Mouse (Mus musculus) limb, embryonic 10.5 days (tissue): ENCODE measurements around the gene Fgfr2. TPM values are rescaled to one million over a fixed set of nuclear protein-coding genes. Genes with fewer than 3 reads are reported as not detected.

ENCODE experiments used
- DNase-seq: peaks from one replicate; pipeline ENCODE4 v3.0.0-alpha.2; 2017; ENCODE audit warnings: low spot score
- H3K27ac ChIP-seq: fragments of 300-500 bp; sonication (generic); 2 replicates; pipeline ENCODE4 v1.5.1; 2016; ENCODE audit warnings: mild to moderate bottlenecking
- H3K27me3 ChIP-seq: fragments of 300-500 bp; sonication (generic); 2 replicates; pipeline ENCODE4 v1.6.1; 2016; ENCODE audit warnings: low read depth, mild to moderate bottlenecking; ENCODE audit not compliant: poor library complexity, severe bottlenecking
- H3K36me3 ChIP-seq: fragments of 300-500 bp; sonication (generic); 2 replicates; pipeline ENCODE4 v1.6.1; 2016; ENCODE audit warnings: mild to moderate bottlenecking, moderate library complexity
- H3K4me1 ChIP-seq: fragments of 300-500 bp; sonication (generic); 2 replicates; pipeline ENCODE4 v1.6.1; 2016
- H3K4me3 ChIP-seq: fragments of 300-500 bp; sonication (generic); 2 replicates; pipeline ENCODE4 v1.5.1; 2016; ENCODE audit warnings: mild to moderate bottlenecking, moderate library complexity
- H3K9me3 ChIP-seq: fragments of 300-500 bp; sonication (generic); replicated peaks from 2 replicates; pipeline ENCODE4 v1.6.1; 2016; ENCODE audit warnings: mild to moderate bottlenecking
- WGBS: fragments of 180-500 bp; shearing (Covaris S2); methylation state at CpG from one replicate; pipeline ENCODE4 v1.1.7; 2016; 5-methylcytosine and 5-hydroxymethylcytosine counted together
- polyA plus RNA-seq: library from polyadenylated mRNA; unstranded; fragments of >200 nt; fragmentation: Nextera tagmentation; extraction: Ambion mirVana; gene quantifications from 2 replicates; pipeline ENCODE4 v1.2.1, GENCODE M21; 2016

Fgfr2 gene
- polyA plus RNA-seq, 1 experiment from 2014 or later, result 64.4 TPM

- Histone ChIP-seq H3K27ac (no peak overlapping the region), H3K27me3 (no peaks in the 10 kb centered on the region), H3K4me1 (peaks cover 41% of the 10 kb centered on the region), H3K4me3 (no peak overlapping the region), H3K9me3 (no peaks in the 10 kb centered on the region), H3K36me3 (no peaks in the 10 kb centered on the region)
- no peak for DNase-seq
- WGBS, result 67% methylated on average over 6 of the region's 6 CpGs
Measured at GRCm38 (mm10) chr7:132349075-132349572, 774.0 kb downstream of the Fgfr2 start.

GRCm38 (mm10) chr7:132347273-132348045 lies 775.7 kb downstream of the Fgfr2 start:
- Histone ChIP-seq H3K9me3 (no peaks in the 10 kb centered on the region), H3K4me3 (no peak overlapping the region), H3K36me3 (no peaks in the 10 kb centered on the region), H3K4me1 (peaks cover 36% of the 10 kb centered on the region), H3K27me3 (no peaks in the 10 kb centered on the region), H3K27ac (no peak overlapping the region)
- DNase-seq, result no peak
- 83% methylated on average over 9 of the region's 9 CpGs for WGBS

GRCm38 (mm10) chr7:132345526-132346070 lies 777.6 kb downstream of the Fgfr2 start:
- Histone ChIP-seq H3K4me3 (no peak overlapping the region), H3K9me3 (no peaks in the 10 kb centered on the region), H3K36me3 (no peaks in the 10 kb centered on the region), H3K27me3 (no peaks in the 10 kb centered on the region), H3K27ac (no peak overlapping the region), H3K4me1 (peaks cover 25% of the 10 kb centered on the region)
- no peak for DNase-seq
- 80% methylated on average over 5 of the region's 5 CpGs for WGBS

- Histone ChIP-seq H3K4me3 (no peak overlapping the region), H3K27me3 (no peaks in the 10 kb centered on the region), H3K27ac (no peak overlapping the region), H3K9me3 (no peaks in the 10 kb centered on the region), H3K4me1 (peaks cover 15% of the 10 kb centered on the region), H3K36me3 (no peaks in the 10 kb centered on the region)
- WGBS, result 56% methylated on average over 4 of the region's 4 CpGs
- DNase-seq, result no peak
Measured at GRCm38 (mm10) chr7:132344606-132345005, 778.5 kb downstream of the Fgfr2 start.

- 89% methylated on average over 2 of the region's 2 CpGs for WGBS
- Histone ChIP-seq H3K4me3 (no peak overlapping the region), H3K4me1 (peaks cover 18% of the 10 kb centered on the region), H3K27ac (no peak overlapping the region), H3K9me3 (no peaks in the 10 kb centered on the region), H3K27me3 (no peaks in the 10 kb centered on the region), H3K36me3 (no peaks in the 10 kb centered on the region)
- no peak for DNase-seq
Measured at GRCm38 (mm10) chr7:132343900-132344299, 779.2 kb downstream of the Fgfr2 start.

GRCm38 (mm10) chr7:132343146-132343545 lies 780.0 kb downstream of the Fgfr2 start:
- Histone ChIP-seq H3K4me1 (peaks cover 26% of the 10 kb centered on the region), H3K36me3 (no peaks in the 10 kb centered on the region), H3K27me3 (no peaks in the 10 kb centered on the region), H3K9me3 (no peaks in the 10 kb centered on the region), H3K4me3 (no peak overlapping the region), H3K27ac (no peak overlapping the region)
- no peak for DNase-seq
- WGBS, result 91% methylated on average over 2 of the region's 2 CpGs

- DNase-seq, result no peak
- H3K4me3 ChIP-seq, result no peak overlapping the region
Measured at GRCm38 (mm10) chr7:132339041-132339839, 783.9 kb downstream of the Fgfr2 start.

GRCm38 (mm10) chr7:132338350-132338749 lies 784.8 kb downstream of the Fgfr2 start:
- Histone ChIP-seq H3K9me3 (no peaks in the 10 kb centered on the region), H3K4me1 (peaks cover 29% of the 10 kb centered on the region), H3K27ac (0 out of 2 replicates have a peak overlapping the region, but pooled peaks have one; percentile 33), H3K4me3 (no peak overlapping the region), H3K27me3 (0 out of 2 replicates have a peak, but pooled peaks cover 9% of the 10 kb centered on the region), H3K36me3 (no peaks in the 10 kb centered on the region)
- 61% methylated on average over 6 of the region's 6 CpGs for WGBS
- no peak for DNase-seq

More at GRCm38 (mm10) chr7:132339041-132339839, 783.9 kb downstream of the Fgfr2 start:
- H3K4me1 ChIP-seq, result peaks cover 29% of the 10 kb centered on the region
- H3K27ac ChIP-seq, result peak overlapping the region; percentile 33; the same call in 1 of the 2 replicates
- H3K9me3 ChIP-seq, result no peaks in the 10 kb centered on the region
- 83% methylated on average over 14 of the region's 14 CpGs for WGBS
- H3K36me3 ChIP-seq, result no peaks in the 10 kb centered on the region
- H3K27me3 ChIP-seq, result 0 out of 2 replicates have a peak, but pooled peaks cover 9% of the 10 kb centered on the region

GRCm38 (mm10) chr7:132337268-132337917 lies 785.8 kb downstream of the Fgfr2 start:
- Histone ChIP-seq H3K4me1 (peaks cover 32% of the 10 kb centered on the region), H3K27ac (0 out of 2 replicates have a peak overlapping the region, but pooled peaks have one; percentile 26), H3K4me3 (no peak overlapping the region), H3K36me3 (no peaks in the 10 kb centered on the region), H3K9me3 (no peaks in the 10 kb centered on the region), H3K27me3 (0 out of 2 replicates have a peak, but pooled peaks cover 9% of the 10 kb centered on the region)
- 81% methylated on average over 11 of the region's 11 CpGs for WGBS
- no peak for DNase-seq

GRCm38 (mm10) chr7:132336781-132337180 lies 786.4 kb downstream of the Fgfr2 start:
- DNase-seq, result no peak
- Histone ChIP-seq H3K27ac (no peak overlapping the region), H3K4me1 (peaks cover 38% of the 10 kb centered on the region), H3K9me3 (no peaks in the 10 kb centered on the region), H3K27me3 (0 out of 2 replicates have a peak, but pooled peaks cover 9% of the 10 kb centered on the region), H3K4me3 (no peak overlapping the region), H3K36me3 (no peaks in the 10 kb centered on the region)
- WGBS, result 80% methylated on average over 3 of the region's 3 CpGs

- Histone ChIP-seq H3K27me3 (0 out of 2 replicates have a peak, but pooled peaks cover 9% of the 10 kb centered on the region), H3K9me3 (no peaks in the 10 kb centered on the region), H3K4me1 (peaks cover 51% of the 10 kb centered on the region), H3K27ac (no peak overlapping the region), H3K4me3 (no peak overlapping the region), H3K36me3 (no peaks in the 10 kb centered on the region)
- DNase-seq, result no peak
- 94% methylated on average over 4 of the region's 4 CpGs for WGBS
Measured at GRCm38 (mm10) chr7:132335367-132335766, 787.8 kb downstream of the Fgfr2 start.

GRCm38 (mm10) chr7:132333078-132333477 lies 790.1 kb downstream of the Fgfr2 start:
- no peaks in the 10 kb centered on the region for H3K9me3 ChIP-seq
- H3K36me3 ChIP-seq, result no peaks in the 10 kb centered on the region
- peaks cover 41% of the 10 kb centered on the region for H3K4me1 ChIP-seq
- no peak for DNase-seq
- WGBS, result 77% methylated on average over 1 of the region's 1 CpGs
- H3K27me3 ChIP-seq, result 0 out of 2 replicates have a peak, but pooled peaks cover 9% of the 10 kb centered on the region
- H3K4me3 ChIP-seq, result no peak overlapping the region
- H3K27ac ChIP-seq, result peak overlapping the region; percentile 84
